26 mouse cellular contexts compared by ENCODE assay signal in the genomic region with DNA sequence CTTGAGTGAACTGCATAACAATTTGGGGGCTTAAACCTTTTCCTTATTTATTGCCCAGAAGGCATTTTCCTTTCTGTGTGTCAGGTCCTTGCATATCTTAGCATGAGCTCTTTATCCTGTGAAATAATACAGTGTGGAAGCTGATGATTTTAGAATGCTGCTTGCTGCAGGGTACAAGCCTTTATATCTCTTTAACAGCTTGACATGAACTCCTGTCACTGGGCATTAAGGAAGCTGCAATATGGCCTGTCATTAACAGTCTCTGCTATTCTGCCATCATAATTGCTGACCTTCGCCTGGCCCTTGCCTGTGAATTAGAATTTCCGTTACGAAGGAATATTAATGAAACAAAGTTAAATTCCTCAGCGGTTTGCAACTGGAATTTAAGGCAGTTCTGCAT.
DNase-seq lines count a peak whose midpoint lies in the region; ATAC-seq and TF ChIP-seq lines count a peak whose summit lies in the region.
"Had no signal": no experiment of that assay in that cellular context is flagged by ENCODE, and none has a peak within 500 bp of the region (broad histone marks: within the 10 kb centered on the region; RNA-seq: fewer than 3 reads in every experiment).

No protein-coding gene starts in this region.

- TF ChIP-seq POLR2A in brain, embryonic 14.5 days (IDR thresholded peaks at IDR 0.05; ENCODE audit: borderline replicate concordance, extremely low read depth, insufficient read depth, insufficient read length, poor library complexity, severe bottlenecking) = no peak

- 64% methylated on average over 4 of the region's 4 CpGs for WGBS in forebrain, embryonic 12.5 days
- WGBS in forebrain, embryonic 10.5 days = 84% methylated on average over 4 of the region's 4 CpGs
- WGBS in midbrain, embryonic 13.5 days = 67% methylated on average over 4 of the region's 4 CpGs
- WGBS in midbrain, embryonic 10.5 days = 89% methylated on average over 4 of the region's 4 CpGs

- DNase-seq in forebrain, embryonic 10.5 days (ENCODE audit: extremely low spot score, low spot score) = no peak
- no peak for DNase-seq in midbrain, embryonic 10.5 days (ENCODE audit: low spot score)
- DNase-seq in brain, embryonic 14.5 days (ENCODE audit: low read depth) = peak; percentile 52
- peak; percentile 40 for DNase-seq in retina, postnatal 1 day
- DNase-seq in left cerebral cortex, postnatal 10 days (ENCODE audit: extremely low spot score in 1 of 2, low spot score in 2 of 2) = no peak
- DNase-seq: adrenal gland, postnatal 10 days; adrenal gland, postnatal 36 days; cerebellum, adult 11 months; cerebellum, adult 2 months; cerebellum, adult 9-11 months; cerebellum, postnatal 25 days; forebrain, postnatal 0 days; gastrocnemius, postnatal 25 days; heart, adult 18-20 months; heart, postnatal 14 days; heart, postnatal 4 days had no signal

- no peak overlapping the region for H3K4me3 ChIP-seq in forebrain, embryonic 12.5 days (replicated peaks)
- H3K4me3 ChIP-seq in forebrain, embryonic 10.5 days = no peak overlapping the region
- H3K4me3 ChIP-seq in midbrain, embryonic 13.5 days (replicated peaks) = no peak overlapping the region
- no peak overlapping the region for H3K4me3 ChIP-seq in midbrain, embryonic 10.5 days
- H3K4me3 ChIP-seq: embryonic facial prominence, embryonic 12.5 days; embryonic facial prominence, embryonic 15.5 days; heart, embryonic 10.5 days; heart, embryonic 13.5 days had no signal

- H3K9me3 ChIP-seq in forebrain, embryonic 12.5 days = no peaks in the 10 kb centered on the region
- no peaks in the 10 kb centered on the region for H3K9me3 ChIP-seq in forebrain, embryonic 10.5 days
- H3K9me3 ChIP-seq in midbrain, embryonic 13.5 days = no peaks in the 10 kb centered on the region
- no peaks in the 10 kb centered on the region for H3K9me3 ChIP-seq in midbrain, embryonic 10.5 days (replicated peaks)
- H3K9me3 ChIP-seq: embryonic facial prominence, embryonic 12.5 days; embryonic facial prominence, embryonic 15.5 days; heart, embryonic 10.5 days; heart, embryonic 13.5 days had no signal

- no peaks in the 10 kb centered on the region for H3K36me3 ChIP-seq in forebrain, embryonic 12.5 days (replicated peaks)
- no peaks in the 10 kb centered on the region for H3K36me3 ChIP-seq in forebrain, embryonic 10.5 days (replicated peaks)
- H3K36me3 ChIP-seq in midbrain, embryonic 13.5 days = no peaks in the 10 kb centered on the region
- H3K36me3 ChIP-seq in midbrain, embryonic 10.5 days = no peaks in the 10 kb centered on the region
- H3K36me3 ChIP-seq: embryonic facial prominence, embryonic 12.5 days; embryonic facial prominence, embryonic 15.5 days; heart, embryonic 10.5 days; heart, embryonic 13.5 days had no signal

- no peak overlapping the region for H3K4me2 ChIP-seq in forebrain, embryonic 12.5 days
- no peak overlapping the region for H3K4me2 ChIP-seq in midbrain, embryonic 13.5 days (replicated peaks)
- H3K4me2 ChIP-seq: embryonic facial prominence, embryonic 12.5 days; embryonic facial prominence, embryonic 15.5 days; heart, embryonic 13.5 days; hindbrain, embryonic 14.5 days had no signal

- TF ChIP-seq CTCF in brain, embryonic 14.5 days (IDR thresholded peaks at IDR 0.05; ENCODE audit: borderline replicate concordance, extremely low read depth, insufficient read depth, insufficient read length) = no peak

- intact Hi-C loops in left cerebral cortex, postnatal 10 days (cut with DNase I) = no loop called here

- H3K27me3 ChIP-seq in forebrain, embryonic 12.5 days = no peaks in the 10 kb centered on the region
- no peaks in the 10 kb centered on the region for H3K27me3 ChIP-seq in forebrain, embryonic 10.5 days (ENCODE audit: poor library complexity, severe bottlenecking)
- H3K27me3 ChIP-seq in midbrain, embryonic 13.5 days = no peaks in the 10 kb centered on the region
- no peaks in the 10 kb centered on the region for H3K27me3 ChIP-seq in midbrain, embryonic 10.5 days (ENCODE audit: low read depth, poor library complexity, severe bottlenecking)
- H3K27me3 ChIP-seq: embryonic facial prominence, embryonic 12.5 days; embryonic facial prominence, embryonic 15.5 days; heart, embryonic 13.5 days had no signal

- ATAC-seq in forebrain, embryonic 12.5 days (ENCODE audit: low FRiP score) = peak; percentile 44; the same call in 1 of the 2 replicates
- ATAC-seq in midbrain, embryonic 13.5 days = peak; percentile 48; the same call in 1 of the 2 replicates
- ATAC-seq: forebrain, postnatal 0 days; hindbrain, postnatal 0 days; inflammation-experienced regulatory T-cells, adult 6 months; Patski had no signal

- H3K9ac ChIP-seq in forebrain, embryonic 12.5 days = no peak overlapping the region
- no peak overlapping the region for H3K9ac ChIP-seq in midbrain, embryonic 13.5 days (replicated peaks)
- H3K9ac ChIP-seq: embryonic facial prominence, embryonic 12.5 days; embryonic facial prominence, embryonic 15.5 days; forebrain, postnatal 0 days; heart, embryonic 13.5 days; hindbrain, embryonic 14.5 days had no signal

- H3K4me1 ChIP-seq in forebrain, embryonic 12.5 days = no peaks in the 10 kb centered on the region
- H3K4me1 ChIP-seq in forebrain, embryonic 10.5 days = no peaks in the 10 kb centered on the region
- H3K4me1 ChIP-seq in midbrain, embryonic 13.5 days (replicated peaks) = peaks cover 6% of the 10 kb centered on the region
- no peaks in the 10 kb centered on the region for H3K4me1 ChIP-seq in midbrain, embryonic 10.5 days
- H3K4me1 ChIP-seq: embryonic facial prominence, embryonic 12.5 days; embryonic facial prominence, embryonic 15.5 days; heart, embryonic 10.5 days; heart, embryonic 13.5 days had no signal

- no peak overlapping the region for H3K27ac ChIP-seq in forebrain, embryonic 12.5 days
- H3K27ac ChIP-seq in forebrain, embryonic 10.5 days = no peak overlapping the region
- no peak overlapping the region for H3K27ac ChIP-seq in midbrain, embryonic 13.5 days
- H3K27ac ChIP-seq in midbrain, embryonic 10.5 days (replicated peaks) = no peak overlapping the region
- H3K27ac ChIP-seq: embryonic facial prominence, embryonic 12.5 days; embryonic facial prominence, embryonic 15.5 days; heart, embryonic 10.5 days; heart, embryonic 13.5 days; hindbrain, embryonic 14.5 days; hindbrain, postnatal 0 days had no signal

Comparison
In these comparisons a context has a peak if more than half of its experiments do, and no peak if none do; other contexts are left out.
1. DNase-seq: peak in brain, embryonic 14.5 days (single experiment) and retina, postnatal 1 day (single experiment); none in forebrain, embryonic 10.5 days (single experiment), midbrain, embryonic 10.5 days (single experiment) and left cerebral cortex, postnatal 10 days (0 of 2).